Mouse (Mus musculus): ENCODE data around the gene Dnase1l2. TPM values are rescaled to one million over a fixed set of nuclear protein-coding genes. Genes with fewer than 3 reads are reported as not detected.

Dnase1l2 gene
- total RNA-seq (2021), result 1 to 10 TPM; 1.0 to 1.3 TPM
- long read RNA-seq, experiment 1, result 0 reads
- long read RNA-seq, experiment 2, result 0 reads

- peak; percentile 25 for DNase-seq (ENCODE audit: low spot score)
These were observed at the start of gene Dnase1l2 for GRCm38 (mm10) chr17:24442632-24443155. Gene Dnase1l2 (minus strand): TSS chr17:24443105.

DNA sequence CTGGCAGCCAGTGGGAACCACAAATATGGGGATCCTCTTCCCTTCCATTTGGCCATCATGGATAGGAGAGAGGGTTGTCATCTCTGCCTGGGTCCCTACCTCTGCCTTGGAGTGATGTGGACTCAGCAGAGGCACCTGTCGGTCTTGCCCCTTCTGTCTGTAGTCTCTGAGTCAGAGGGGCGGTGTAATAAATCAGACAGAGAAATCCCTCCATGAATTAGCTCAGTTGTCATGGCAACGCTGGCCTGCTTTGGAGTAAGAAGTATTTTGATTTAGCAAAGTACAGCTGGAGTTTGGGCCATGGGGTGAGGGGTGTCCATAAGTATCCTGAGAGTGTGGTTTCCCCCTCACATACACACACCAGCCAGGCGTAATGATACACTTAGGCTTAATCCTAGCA, 47.5 kb upstream of the Dnase1l2 start:
- DNase-seq (ENCODE audit: low spot score), result no peak

GRCm38 (mm10) chr17:24489265-24490030, 46.5 kb upstream of the Dnase1l2 start:
- no peak for DNase-seq (ENCODE audit: low spot score)

DNA sequence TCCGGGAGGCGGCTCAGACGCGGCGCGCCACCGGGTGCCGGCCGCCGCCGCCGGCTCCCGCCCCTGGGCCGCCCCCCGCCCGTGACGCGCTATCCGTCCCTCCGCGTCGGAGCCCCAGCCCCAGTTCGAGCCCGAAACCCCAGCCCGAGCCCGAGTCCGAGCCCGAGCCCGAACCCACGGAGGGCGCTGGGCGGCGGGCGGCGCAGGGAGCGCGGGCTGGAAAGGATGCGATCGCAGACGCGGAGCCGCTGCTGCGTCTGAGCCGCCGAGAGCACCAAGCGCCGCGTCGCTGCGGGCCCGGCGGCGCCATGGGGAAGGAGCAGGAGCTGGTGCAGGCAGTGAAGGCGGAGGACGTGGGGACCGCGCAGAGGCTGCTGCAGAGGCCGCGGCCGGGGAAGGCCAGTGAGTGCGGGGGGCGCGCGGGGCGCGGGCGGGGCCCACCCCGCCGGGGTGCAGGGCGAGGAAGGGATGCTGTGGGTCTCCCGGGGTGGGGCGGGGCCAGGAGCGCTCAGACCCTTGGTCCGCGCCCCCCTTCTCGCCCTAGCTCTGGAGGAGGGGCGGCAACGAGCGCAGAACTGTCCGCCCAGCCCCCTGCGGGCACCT, 45.9 kb upstream of the Dnase1l2 start:
- DNase-seq (ENCODE audit: low spot score), result no peak

- no peak for DNase-seq (ENCODE audit: low spot score)
These were observed 45.3 kb upstream of the Dnase1l2 start, which contains the start of gene Caskin1 for GRCm38 (mm10) chr17:24488186-24488661. Gene Caskin1 (plus strand): TSS chr17:24488601.

DNA sequence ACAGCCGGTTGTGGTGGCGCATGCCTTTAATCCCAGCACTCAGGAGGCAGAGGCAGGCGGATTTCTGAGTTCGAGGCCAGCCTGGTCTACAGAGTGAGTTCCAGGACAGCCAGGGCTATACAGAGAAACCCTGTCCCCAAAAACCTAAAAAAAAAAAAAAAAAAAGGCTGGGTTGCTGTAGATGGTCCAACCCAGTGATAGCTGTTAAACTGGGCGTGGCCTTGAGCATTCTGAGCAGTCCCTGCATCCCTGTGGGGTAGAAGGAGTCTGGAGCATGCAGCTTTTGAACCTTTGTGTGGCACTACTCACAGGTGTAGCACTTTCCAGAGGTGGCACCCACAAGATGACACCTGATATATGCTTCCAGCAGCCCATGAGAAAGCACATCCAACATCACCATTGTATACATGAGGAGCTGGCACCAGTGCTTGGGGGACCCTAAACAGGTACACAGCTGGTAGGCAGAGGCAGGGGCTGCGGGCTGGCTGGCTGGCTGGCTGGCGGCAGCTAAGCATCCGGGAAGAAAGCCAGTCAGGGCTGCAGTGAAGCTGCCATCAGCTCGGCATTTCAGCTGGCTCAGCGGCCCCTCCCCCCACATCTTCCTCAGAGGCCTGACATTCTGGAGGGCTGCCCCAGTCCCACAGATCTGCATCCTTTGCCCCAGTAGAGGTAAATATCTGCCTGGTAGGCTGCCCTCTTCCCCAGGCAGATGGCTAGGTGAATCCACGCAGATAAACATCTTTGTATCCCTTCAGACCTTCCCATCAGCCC, 42.4 kb upstream of the Dnase1l2 start:
- DNase-seq (ENCODE audit: low spot score), result no peak

- no peak for DNase-seq (ENCODE audit: low spot score)
These were observed 40.6 kb upstream of the Dnase1l2 start for GRCm38 (mm10) chr17:24483495-24483894.

- DNase-seq (ENCODE audit: low spot score), result no peak
These were observed 38.3 kb upstream of the Dnase1l2 start for GRCm38 (mm10) chr17:24481027-24481815.

- no peak for DNase-seq (ENCODE audit: low spot score)
These were observed 37.4 kb upstream of the Dnase1l2 start for GRCm38 (mm10) chr17:24480201-24480826.

DNA sequence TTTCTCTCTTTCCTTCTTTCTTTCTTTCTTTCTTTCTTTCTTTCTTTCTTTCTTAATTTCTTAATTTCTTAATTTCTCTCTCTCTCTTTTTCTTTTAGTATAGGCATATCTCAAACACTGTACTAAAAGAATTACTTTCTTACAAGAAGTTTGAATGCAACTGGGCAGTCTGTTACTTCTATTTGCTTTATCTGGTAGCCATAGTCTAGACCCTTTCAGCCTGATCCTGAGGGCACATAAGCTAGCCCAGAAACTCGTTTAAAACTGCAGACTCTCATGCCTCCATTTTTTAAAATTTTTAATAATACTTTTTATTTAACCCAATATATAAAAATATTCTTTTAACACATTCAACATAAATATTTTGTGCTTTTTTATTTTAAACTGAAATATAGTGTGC, 36.5 kb upstream of the Dnase1l2 start:
- DNase-seq (ENCODE audit: low spot score), result no peak

- peak; percentile 98 for DNase-seq (ENCODE audit: low spot score)
These were observed 35.9 kb upstream of the Dnase1l2 start, which contains the start of gene Mlst8 for GRCm38 (mm10) chr17:24478663-24479380. Gene Mlst8 (minus strand): TSS chr17:24479078.

- DNase-seq (ENCODE audit: low spot score), result no peak
These were observed 35.2 kb upstream of the Dnase1l2 start for GRCm38 (mm10) chr17:24477985-24478600.

DNA sequence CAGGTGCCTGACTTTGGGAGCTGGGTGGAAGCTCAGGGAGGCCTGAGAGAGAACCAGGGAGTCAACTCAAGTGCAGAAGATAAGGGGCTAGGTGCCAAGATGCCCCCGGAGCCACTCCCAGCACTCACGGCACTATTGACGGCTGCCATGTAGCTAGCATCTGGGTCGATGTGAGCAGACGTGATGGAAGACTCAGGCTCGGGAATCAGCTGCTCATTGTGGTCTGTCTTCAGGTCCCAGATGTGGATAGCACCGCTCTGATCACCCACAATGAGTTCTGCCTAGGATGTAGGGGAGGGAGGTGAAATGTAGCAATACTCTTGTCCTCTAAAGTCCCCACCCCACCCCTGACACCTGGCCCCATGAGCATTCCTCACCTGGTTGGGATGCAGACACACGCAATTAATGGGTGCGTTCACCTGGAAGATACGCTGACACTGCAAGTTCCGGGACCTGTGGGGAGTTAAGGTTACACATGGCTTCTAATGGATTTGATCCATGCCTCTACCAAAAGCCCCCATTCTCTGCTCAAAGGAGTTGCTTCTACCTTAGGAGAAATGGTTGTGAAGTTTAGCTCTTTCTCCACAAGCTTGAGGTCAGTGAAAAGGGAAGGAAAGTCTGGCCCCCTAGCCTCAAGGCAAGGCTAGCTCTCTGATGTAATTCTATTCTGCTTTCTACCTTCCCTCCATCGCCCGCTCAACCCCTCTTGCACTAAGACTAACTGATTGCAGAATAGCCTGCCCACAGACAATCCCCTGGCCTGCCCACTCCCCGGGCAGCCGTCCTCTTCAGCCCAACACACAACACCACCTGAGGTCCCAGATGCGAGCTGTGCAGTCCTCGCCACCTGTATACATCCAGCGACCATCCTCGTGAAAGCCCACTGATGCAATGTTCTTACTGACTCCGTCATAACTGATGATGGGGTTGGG, 34.4 kb upstream of the Dnase1l2 start:
- no peak for DNase-seq (ENCODE audit: low spot score)

DNA sequence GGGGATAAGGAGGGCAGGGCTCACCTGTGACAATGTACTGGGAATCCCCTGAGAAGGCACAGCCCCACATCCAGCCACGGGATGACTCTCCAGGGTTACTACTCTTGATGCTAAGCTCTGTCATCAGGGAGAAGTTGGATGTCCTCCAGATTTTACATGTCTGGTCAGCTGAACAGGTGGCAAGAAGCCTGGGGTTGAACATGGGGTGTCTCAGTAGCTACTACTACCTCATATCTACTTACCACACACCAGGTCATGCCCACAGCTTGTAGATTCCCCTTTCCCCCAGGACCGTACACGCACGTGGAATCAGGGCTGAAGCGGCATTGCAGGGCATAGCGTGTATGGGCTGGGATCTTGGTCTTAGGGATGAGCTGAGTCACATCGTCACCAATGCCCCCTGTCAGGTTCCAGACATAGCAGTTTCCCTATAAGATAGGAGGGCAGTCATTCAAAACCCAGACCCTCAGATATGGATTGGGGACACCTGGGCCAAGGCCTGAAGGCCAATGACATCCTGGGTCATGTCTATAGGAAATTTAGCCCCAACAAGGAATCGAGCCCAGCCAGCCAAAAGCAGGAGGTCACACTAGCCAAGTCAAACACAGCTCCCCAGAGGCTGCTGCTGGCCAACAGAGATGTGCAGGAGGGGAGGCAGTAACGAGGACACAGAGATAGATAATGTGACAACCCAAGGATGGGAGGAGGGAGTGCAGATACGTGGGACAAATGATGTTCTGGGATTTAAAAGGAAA, 33.3 kb upstream of the Dnase1l2 start:
- no peak for DNase-seq (ENCODE audit: low spot score)

DNA sequence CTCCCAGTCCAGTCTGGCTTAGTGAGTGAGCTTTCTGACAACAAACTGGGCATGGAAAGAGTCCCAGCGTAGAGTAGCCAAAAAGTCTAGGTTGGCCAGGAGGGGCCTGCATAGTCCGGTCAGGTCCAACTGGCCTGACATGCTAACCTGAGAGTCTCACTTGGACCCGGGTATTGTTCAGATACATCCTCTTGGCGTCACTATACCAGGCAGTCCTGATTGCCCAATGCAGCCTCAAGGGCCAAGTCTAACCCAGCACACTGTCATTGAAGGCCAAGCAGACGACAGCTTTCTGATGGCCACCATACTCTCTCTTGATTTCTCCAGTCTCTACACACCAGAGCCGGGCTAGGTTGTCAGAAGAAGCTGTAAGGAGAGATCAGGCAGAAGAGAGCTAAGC, 32.7 kb upstream of the Dnase1l2 start:
- no peak for DNase-seq (ENCODE audit: low spot score)

DNA sequence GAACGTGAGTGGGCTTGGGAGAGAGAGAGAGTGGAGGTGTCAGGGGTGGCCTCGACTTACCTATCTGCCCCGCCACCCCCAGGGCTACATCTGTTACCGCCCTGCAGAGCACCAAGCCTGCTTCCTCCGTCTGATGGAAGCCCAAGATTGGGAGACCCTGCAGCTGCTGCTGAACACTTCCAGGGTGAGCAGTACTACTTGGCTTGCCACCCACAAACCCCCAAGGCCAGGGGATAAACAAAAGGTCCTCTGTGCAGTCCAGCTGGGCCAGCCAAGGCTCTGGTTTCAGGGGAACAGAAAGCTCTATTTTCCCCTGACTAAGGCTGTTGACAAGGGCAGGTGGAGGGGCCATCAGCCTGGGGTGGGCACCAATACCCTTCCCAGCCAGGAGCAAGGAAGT, 31.7 kb upstream of the Dnase1l2 start:
- no peak for DNase-seq (ENCODE audit: low spot score)

GRCm38 (mm10) chr17:24473612-24474275, 30.8 kb upstream of the Dnase1l2 start, which contains the start of gene Bricd5:
Gene Bricd5 (plus strand): TSS chr17:24473884.
- no peak for DNase-seq (ENCODE audit: low spot score)

Data from gastrocnemius, adult 18-20 months (tissue).